Mouse (Mus musculus): ENCODE results near the gene Pitpnm2. TPM values are rescaled to one million over a fixed set of nuclear protein-coding genes. Genes with fewer than 3 reads are reported as not detected.

Pitpnm2 gene
- total and polyA plus RNA-seq, 3 experiments = 7.0 to 22.2 TPM; not detected in 1

- Histone ChIP-seq H3K79me2 (ENCODE audit: control insufficient read depth, insufficient read depth, low read length, poor library complexity) (no peaks in the 10 kb centered on the region), H3K9me3 (replicated peaks; ENCODE audit: insufficient read depth, low read length) (no peaks in the 10 kb centered on the region), H3K4me3 (ENCODE audit: control insufficient read depth in 1 of 2, insufficient read depth in 1 of 2, low read depth in 2 of 2, low read length in 2 of 2) (no peak overlapping the region), H3K27ac (ENCODE audit: control insufficient read depth, low read depth, low read length) (no peak overlapping the region), H3K9ac (ENCODE audit: control insufficient read depth, low read depth, low read length, poor library complexity, severe bottlenecking) (no peak overlapping the region), H3K4me1 (ENCODE audit: control insufficient read depth in 1 of 2, insufficient read depth in 2 of 2, low read length in 2 of 2) (peaks cover 0 to 5% of the 10 kb centered on the region in 2 experiments; a peak in 1 of 4 replicates), H3K36me3 (ENCODE audit: control insufficient read depth in 1 of 2, insufficient read depth in 2 of 2, low read length in 2 of 2) (no peaks in the 10 kb centered on the region), H3K27me3 (ENCODE audit: control insufficient read depth in 1 of 2, insufficient read depth in 2 of 2, low read length in 2 of 2) (no peaks in the 10 kb centered on the region)
- DNase-seq (ENCODE audit: low read depth, low spot score) = no peak
- TF ChIP-seq RCOR1 (IDR thresholded peaks at IDR 0.05; ENCODE audit: low read depth, low read length) (no peak), E2F4 (IDR thresholded peaks at IDR 0.05; ENCODE audit: borderline replicate concordance, low read depth, low read length) (no peak), UBTF (IDR thresholded peaks at IDR 0.05; ENCODE audit: borderline replicate concordance, insufficient read depth, low read depth, low read length) (no peak), POLR2A (IDR thresholded peaks at IDR 0.05; ENCODE audit: control insufficient read depth in 1 of 2, insufficient read depth in 1 of 2, low read depth in 1 of 2, low read length in 2 of 2, poor library complexity in 1 of 2) (no peak), MYC (IDR thresholded peaks at IDR 0.05; ENCODE audit: low read depth, low read length) (no peak), MEF2A (IDR thresholded peaks at IDR 0.05; ENCODE audit: extremely low read depth, insufficient replicate concordance, low read depth, low read length, poor library complexity, severe bottlenecking) (no peak), MAFK (IDR thresholded peaks at IDR 0.05; ENCODE audit: borderline replicate concordance, low read depth, low read length) (no peak), POLR2AphosphoS5 (IDR thresholded peaks at IDR 0.05; ENCODE audit: borderline replicate concordance, low read depth, low read length) (no peak), HCFC1 (IDR thresholded peaks at IDR 0.05; ENCODE audit: low read depth, low read length) (no peak), NELFE (IDR thresholded peaks at IDR 0.05; ENCODE audit: low read depth, low read length) (no peak), CTCF (IDR thresholded peaks at IDR 0.05 in 2 of 3, conservative IDR thresholded peaks at IDR 0.05 in 1 of 3; ENCODE audit: control insufficient read depth in 1 of 3, insufficient read depth in 1 of 3, low read depth in 2 of 3, low read length in 3 of 3, poor library complexity in 1 of 3, severe bottlenecking in 1 of 3) (no peak), BHLHE40 (IDR thresholded peaks at IDR 0.05; ENCODE audit: borderline replicate concordance, low read depth, low read length) (no peak), GABPA (IDR thresholded peaks at IDR 0.05; ENCODE audit: low read depth, low read length) (no peak), ZMIZ1 (IDR thresholded peaks at IDR 0.05; ENCODE audit: low read depth, low read length) (no peak)
Observed at GRCm38 (mm10) chr5:124134261-124134660, 115.3 kb downstream of the Pitpnm2 start.

GRCm38 (mm10) chr5:124125093-124125492 is 124.5 kb downstream of the Pitpnm2 start:
- no peaks in the 10 kb centered on the region for H3K79me2 ChIP-seq (ENCODE audit: control insufficient read depth, insufficient read depth, low read length, poor library complexity)
- DNase-seq (ENCODE audit: low read depth, low spot score) = no peak
- no peak for TF ChIP-seq KAT2A (conservative IDR thresholded peaks at IDR 0.05; ENCODE audit: low read depth, low read length)
- no peak for TF ChIP-seq BHLHE40 (IDR thresholded peaks at IDR 0.05; ENCODE audit: borderline replicate concordance, low read depth, low read length)
- no peak for TF ChIP-seq ZNF384 (IDR thresholded peaks at IDR 0.05; ENCODE audit: low read depth, low read length)
- no peak for TF ChIP-seq USF1 (IDR thresholded peaks at IDR 0.05; ENCODE audit: low read depth, low read length)
- no peak for TF ChIP-seq E2F4 (IDR thresholded peaks at IDR 0.05; ENCODE audit: borderline replicate concordance, low read depth, low read length)
- TF ChIP-seq ZKSCAN1 (IDR thresholded peaks at IDR 0.05; ENCODE audit: low read depth, low read length) = no peak
- TF ChIP-seq EP300 (IDR thresholded peaks at IDR 0.05; ENCODE audit: low read depth in 1 of 2, low read length in 2 of 2) = no peak
- TF ChIP-seq NELFE (IDR thresholded peaks at IDR 0.05; ENCODE audit: low read depth, low read length) = no peak
- TF ChIP-seq RCOR1 (IDR thresholded peaks at IDR 0.05; ENCODE audit: low read depth, low read length) = no peak
- TF ChIP-seq MAZ (IDR thresholded peaks at IDR 0.05; ENCODE audit: low read depth, low read length) = no peak
- TF ChIP-seq GATA1 (IDR thresholded peaks at IDR 0.05; ENCODE audit: low read depth, low read length) = no peak
- no peak for TF ChIP-seq JUND (IDR thresholded peaks at IDR 0.05; ENCODE audit: low read depth, low read length)
- no peak for TF ChIP-seq MYB (IDR thresholded peaks at IDR 0.05; ENCODE audit: low read depth, low read length)
- no peak for TF ChIP-seq ZC3H11A (IDR thresholded peaks at IDR 0.05; ENCODE audit: low read depth, low read length)
- TF ChIP-seq SMC3 (IDR thresholded peaks at IDR 0.05; ENCODE audit: low read depth, low read length) = no peak
- no peak for TF ChIP-seq MEF2A (IDR thresholded peaks at IDR 0.05; ENCODE audit: extremely low read depth, insufficient replicate concordance, low read depth, low read length, poor library complexity, severe bottlenecking)
- TF ChIP-seq CHD2 (IDR thresholded peaks at IDR 0.05; ENCODE audit: low read length) = no peak
- TF ChIP-seq MYC (IDR thresholded peaks at IDR 0.05; ENCODE audit: low read depth, low read length) = no peak
- TF ChIP-seq TAL1 (IDR thresholded peaks at IDR 0.05; ENCODE audit: low read length) = no peak
- TF ChIP-seq GABPA (IDR thresholded peaks at IDR 0.05; ENCODE audit: low read depth, low read length) = no peak
- no peak overlapping the region for H3K27ac ChIP-seq (ENCODE audit: control insufficient read depth, low read depth, low read length)
- H3K27me3 ChIP-seq (ENCODE audit: control insufficient read depth in 1 of 2, insufficient read depth in 2 of 2, low read length in 2 of 2) = no peaks in the 10 kb centered on the region
- H3K4me1 ChIP-seq (ENCODE audit: control insufficient read depth in 1 of 2, insufficient read depth in 2 of 2, low read length in 2 of 2) = no peaks in the 10 kb centered on the region
- no peak overlapping the region for H3K4me3 ChIP-seq (ENCODE audit: control insufficient read depth in 1 of 2, insufficient read depth in 1 of 2, low read depth in 2 of 2, low read length in 2 of 2)
- H3K9me3 ChIP-seq (replicated peaks; ENCODE audit: insufficient read depth, low read length) = no peaks in the 10 kb centered on the region
- H3K36me3 ChIP-seq (ENCODE audit: control insufficient read depth in 1 of 2, insufficient read depth in 2 of 2, low read length in 2 of 2) = no peaks in the 10 kb centered on the region
- no peak overlapping the region for H3K9ac ChIP-seq (ENCODE audit: control insufficient read depth, low read depth, low read length, poor library complexity, severe bottlenecking)

Measured in MEL (cell line).